Mouse (Mus musculus) c-Kit-positive CD71-positive TER-119-negative erythroid progenitor cells, embryonic 14.5 days (primary cell): ENCODE data around the gene Hspb7.

Experiments used
- DNase-seq: peaks from one replicate; pipeline ENCODE4 v3.0.0-alpha.2; 2013; ENCODE audit warnings: low read depth

Hspb7 gene

GRCm38 (mm10) chr4:141444451-141445327 is 24.1 kb downstream of the Hspb7 start, which contains the start of gene Zbtb17:
Gene Zbtb17, plus strand, starts transcription at chr4:141444654.
- DNase-seq: peak; percentile 78

- peak; percentile 15 for DNase-seq
Measured at GRCm38 (mm10) chr4:141445328-141445720, 24.7 kb downstream of the Hspb7 start.

DNA sequence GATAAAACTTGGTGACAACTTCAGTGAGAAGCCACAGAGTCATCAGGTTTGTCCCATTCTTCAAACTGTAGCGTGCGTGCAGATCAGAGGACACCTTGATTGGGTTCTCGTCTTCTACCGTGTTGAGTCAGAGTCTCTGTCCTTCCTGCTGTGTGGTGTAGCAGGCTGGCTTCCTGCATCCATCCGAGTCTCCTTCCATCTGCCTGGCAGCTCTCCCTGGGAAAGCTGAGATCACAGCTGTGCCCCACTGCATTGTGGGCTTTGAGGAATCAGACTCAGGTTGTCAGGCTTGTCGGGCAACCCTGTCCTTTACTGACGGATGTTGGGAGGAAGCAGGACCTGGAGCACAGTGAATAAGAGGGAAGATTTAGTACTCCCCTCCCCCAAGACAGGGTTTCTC is 25.6 kb downstream of the Hspb7 start:
- DNase-seq: no peak

DNA sequence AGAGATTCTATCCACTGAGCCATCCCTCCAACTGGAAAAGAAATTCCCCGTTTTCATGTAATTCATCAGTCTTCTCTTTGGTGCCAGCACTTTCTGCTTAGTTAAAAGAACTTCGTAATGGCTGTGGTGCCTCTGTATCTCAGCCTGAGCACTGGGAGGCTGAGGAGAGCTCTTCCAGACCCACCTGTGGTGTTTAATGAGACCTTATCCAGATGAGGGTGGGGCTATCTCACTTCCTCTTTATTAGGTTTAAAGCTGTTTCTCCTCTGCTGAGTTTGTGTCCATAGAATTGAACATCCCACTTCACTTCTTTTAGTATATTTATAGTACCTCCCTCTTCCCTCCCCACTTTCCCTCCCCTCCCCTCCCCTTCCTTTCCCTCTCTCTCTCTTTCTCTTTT is 30.7 kb downstream of the Hspb7 start:
- DNase-seq: no peak

- no peak for DNase-seq
Measured at GRCm38 (mm10) chr4:141451916-141452450, 31.4 kb downstream of the Hspb7 start.

DNA sequence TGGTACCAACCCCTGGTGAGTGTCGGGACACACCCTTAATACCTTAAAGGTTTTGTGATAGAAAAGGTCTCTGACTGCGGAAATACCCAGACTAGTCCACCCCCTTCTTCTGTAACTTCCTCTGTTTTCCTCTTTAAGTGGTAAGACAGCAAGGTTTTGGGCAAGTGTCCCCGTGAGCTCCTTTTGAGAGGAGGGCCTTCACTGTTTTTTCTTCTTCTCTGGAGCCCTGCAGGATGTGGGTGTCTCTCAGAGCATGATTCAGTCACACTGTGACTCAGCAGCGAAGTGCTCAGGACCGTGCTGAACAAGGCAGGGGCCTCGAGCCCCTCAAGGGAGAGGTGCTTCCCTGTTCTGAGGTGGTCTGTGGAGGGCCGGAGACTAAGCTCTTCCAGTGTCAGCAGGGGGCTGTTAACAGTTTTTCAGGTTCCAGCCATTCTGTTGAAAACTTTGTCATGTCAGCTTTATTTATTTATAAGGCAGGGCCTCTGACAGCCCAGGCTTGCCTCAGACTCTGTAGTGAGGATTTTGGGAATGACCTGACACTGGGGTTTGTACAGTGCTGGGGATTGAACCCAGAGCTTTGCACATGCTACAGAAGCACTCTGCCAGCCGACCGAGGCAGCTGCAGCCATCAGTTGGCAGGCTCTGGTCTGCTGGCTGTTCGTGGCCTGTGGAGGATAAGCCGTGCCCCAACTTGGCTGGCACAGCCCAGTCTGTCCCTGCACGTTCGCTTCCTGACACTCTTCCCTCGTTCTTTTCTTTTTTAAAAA is 34.2 kb downstream of the Hspb7 start:
- no peak for DNase-seq

- DNase-seq: no peak
Measured at GRCm38 (mm10) chr4:141455526-141455925, 34.9 kb downstream of the Hspb7 start.

GRCm38 (mm10) chr4:141456193-141456938 is 35.8 kb downstream of the Hspb7 start:
- DNase-seq: no peak

DNA sequence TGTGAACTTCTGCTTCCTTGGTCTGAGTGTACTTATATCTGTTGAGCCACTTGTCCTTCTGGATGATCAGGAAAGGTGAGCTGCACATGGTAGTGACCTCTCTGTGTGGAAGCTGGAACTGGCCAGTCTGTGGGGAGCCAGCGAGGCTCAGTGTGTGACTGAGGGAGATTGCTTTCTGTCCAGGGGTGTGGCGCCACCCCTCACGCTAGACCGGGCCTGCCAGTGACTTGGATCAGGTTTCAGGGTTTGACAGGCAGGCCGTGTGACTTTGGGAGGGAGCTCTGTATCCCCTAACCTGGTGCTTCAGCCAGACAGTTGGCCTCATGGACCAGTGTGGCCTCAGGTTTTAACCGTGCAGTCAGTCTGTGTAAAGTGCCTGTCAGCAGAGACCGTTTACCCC is 37.7 kb downstream of the Hspb7 start:
- DNase-seq: no peak

- DNase-seq: no peak
Measured at GRCm38 (mm10) chr4:141458888-141459287, 38.3 kb downstream of the Hspb7 start.

GRCm38 (mm10) chr4:141459766-141460165 is 39.2 kb downstream of the Hspb7 start:
- DNase-seq: no peak

GRCm38 (mm10) chr4:141460481-141460880 is 39.9 kb downstream of the Hspb7 start:
- no peak for DNase-seq

GRCm38 (mm10) chr4:141461088-141461487 is 40.5 kb downstream of the Hspb7 start:
- DNase-seq: no peak

DNA sequence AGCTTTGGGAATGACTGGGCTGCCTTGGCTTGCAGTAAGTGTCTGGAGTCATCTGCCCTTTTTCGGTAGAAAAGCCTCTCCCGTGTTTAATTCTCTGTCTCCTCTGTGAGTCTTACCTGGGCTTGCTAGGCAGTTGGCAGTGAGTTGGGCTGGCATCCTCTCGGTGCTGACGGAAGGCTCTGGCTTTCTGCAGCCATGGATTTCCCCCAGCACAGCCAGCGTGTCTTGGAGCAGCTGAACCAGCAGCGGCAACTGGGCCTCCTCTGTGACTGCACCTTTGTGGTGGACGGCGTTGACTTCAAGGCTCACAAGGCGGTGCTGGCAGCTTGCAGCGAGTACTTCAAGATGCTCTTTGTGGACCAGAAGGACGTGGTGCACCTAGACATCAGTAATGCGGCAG is 41.0 kb downstream of the Hspb7 start:
- DNase-seq: no peak

DNA sequence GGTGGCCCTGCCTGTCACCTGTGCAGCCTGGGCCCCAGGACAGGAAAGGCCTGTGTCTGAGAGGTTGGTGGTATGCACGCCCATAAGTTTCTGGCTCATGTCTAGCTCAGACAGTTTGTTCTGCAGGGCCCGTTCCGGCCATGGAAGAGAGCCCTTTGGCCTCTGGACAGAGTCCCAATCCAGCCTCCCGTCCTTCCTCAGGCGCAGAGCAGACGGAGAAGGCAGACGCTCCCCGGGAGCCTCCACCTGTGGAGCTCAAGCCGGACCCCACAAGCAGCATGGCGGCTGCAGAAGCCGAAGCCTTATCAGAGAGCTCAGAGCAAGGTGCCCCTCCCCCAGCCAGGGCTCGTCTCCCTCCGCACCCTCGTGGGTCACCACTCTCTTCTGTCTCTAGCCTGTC is 42.9 kb downstream of the Hspb7 start:
- no peak for DNase-seq

DNA sequence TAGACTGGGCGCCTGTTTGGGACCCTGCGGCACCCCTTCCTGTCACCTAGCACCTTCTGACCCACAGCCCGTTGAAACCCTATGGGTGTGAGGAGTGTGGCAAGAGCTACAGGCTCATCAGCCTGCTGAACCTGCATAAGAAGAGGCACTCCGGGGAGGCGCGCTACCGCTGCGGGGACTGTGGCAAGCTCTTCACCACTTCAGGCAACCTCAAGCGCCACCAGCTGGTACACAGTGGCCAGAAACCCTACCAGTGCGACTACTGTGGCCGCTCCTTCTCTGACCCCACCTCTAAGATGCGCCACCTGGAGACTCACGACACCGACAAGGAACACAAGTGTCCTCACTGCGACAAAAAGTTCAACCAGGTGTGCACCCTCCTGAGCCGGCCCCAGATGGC is 44.1 kb downstream of the Hspb7 start:
- DNase-seq: no peak

DNA sequence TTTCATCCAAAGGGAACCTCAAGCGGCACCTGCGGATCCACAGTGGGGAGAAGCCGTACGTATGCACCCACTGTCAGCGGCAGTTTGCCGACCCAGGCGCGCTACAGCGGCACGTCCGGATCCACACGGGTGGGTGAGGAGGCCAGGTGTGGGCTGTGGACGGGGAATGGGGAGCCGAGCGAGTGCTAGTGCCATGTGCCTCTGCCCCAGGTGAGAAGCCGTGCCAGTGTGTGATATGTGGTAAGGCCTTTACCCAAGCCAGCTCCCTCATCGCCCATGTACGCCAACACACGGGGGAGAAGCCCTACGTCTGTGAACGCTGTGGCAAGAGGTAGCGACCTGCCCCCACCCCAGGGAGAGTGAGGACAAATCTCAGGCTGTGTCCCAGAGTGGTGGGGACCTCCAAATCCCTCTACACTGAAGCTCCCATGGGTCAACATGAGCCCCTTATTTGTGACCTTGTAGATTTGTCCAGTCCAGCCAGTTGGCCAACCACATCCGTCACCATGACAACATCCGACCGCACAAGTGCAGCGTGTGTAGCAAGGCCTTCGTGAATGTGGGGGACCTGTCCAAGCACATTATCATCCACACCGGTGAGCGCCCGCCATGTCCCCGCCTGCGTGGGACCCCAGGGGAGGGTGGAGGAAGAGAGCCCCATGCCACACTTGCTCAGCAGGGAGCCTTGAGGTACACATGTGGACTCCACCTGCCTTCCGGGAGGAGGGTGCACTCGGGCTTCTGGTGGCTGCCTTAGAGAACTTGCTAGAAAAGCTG is 45.1 kb downstream of the Hspb7 start:
- DNase-seq: no peak

- no peak for DNase-seq
Measured at GRCm38 (mm10) chr4:141466289-141466795, 45.8 kb downstream of the Hspb7 start.

DNA sequence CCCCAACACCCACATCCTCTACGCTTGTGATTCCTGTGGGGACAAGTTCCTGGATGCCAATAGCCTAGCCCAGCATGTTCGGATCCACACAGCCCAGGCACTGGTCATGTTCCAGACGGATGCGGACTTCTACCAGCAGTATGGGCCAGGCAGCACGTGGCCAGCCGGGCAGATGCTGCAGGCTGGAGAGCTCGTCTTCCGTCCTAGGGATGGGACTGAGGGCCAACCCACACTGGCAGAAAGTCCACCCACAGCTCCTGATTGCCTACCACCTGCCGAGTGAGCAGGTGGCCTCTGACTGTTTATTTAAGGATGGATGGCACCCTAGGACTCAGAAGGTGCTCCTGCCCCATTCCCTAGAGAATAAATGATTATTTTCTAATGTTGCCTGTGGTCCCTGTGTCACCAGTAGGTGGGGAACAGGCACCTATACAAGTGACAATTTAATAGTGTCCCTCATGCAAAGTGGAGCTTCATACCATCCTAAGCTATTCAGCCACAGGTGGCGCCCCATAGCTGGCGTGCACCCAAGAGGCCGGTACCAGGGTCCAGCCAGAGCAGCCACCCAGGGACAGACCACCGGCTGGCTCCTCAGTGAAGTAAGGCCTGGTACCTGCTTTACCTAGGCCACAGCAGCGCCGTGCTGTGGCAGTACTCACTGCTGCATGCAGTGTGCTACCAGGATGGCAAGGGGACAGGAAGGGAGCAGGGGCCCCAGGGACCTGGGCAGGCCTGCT is 46.4 kb downstream of the Hspb7 start:
- no peak for DNase-seq

GRCm38 (mm10) chr4:141467581-141467927 is 47.0 kb downstream of the Hspb7 start:
- no peak for DNase-seq

GRCm38 (mm10) chr4:141468576-141468975 is 48.0 kb downstream of the Hspb7 start:
- no peak for DNase-seq
